Mouse (Mus musculus) macrophage (primary cell): ENCODE results near the gene Slc16a2. TPM values are rescaled to one million over a fixed set of nuclear protein-coding genes. Genes with fewer than 3 reads are reported as not detected.

Experiments
- H3K27ac ChIP-seq: fragments of 350-480 bp; formaldehyde crosslinking; 2 replicates; pipeline ENCODE4 v1.9.0; 2021
- H3K36me3 ChIP-seq: fragments of 350-480 bp; formaldehyde crosslinking; 2 replicates; pipeline ENCODE4 v1.9.0; 2021; ENCODE audit errors: inconsistent target
- H3K4me3 ChIP-seq: fragments of 350-480 bp; formaldehyde crosslinking; 2 replicates; pipeline ENCODE4 v1.9.0; 2021; ENCODE audit errors: inconsistent target
- H3K79me2 ChIP-seq: fragments of 350-480 bp; formaldehyde crosslinking; 2 replicates; pipeline ENCODE4 v1.9.0; 2021; ENCODE audit errors: inconsistent target
- WGBS: methylation state at CpG from one replicate; pipeline ENCODE4 v1.1.7; 2026; ENCODE audit warnings: inconsistent platforms; ENCODE audit not compliant: missing documents; 5-methylcytosine and 5-hydroxymethylcytosine counted together
- polyA plus RNA-seq: library from polyadenylated mRNA; stranded (reverse); fragments of 250-400 nt; gene quantifications from 3 replicates; pipeline ENCODE4 v1.2.4, GENCODE M21; 2018; ENCODE audit warnings: inconsistent platforms

The Slc16a2 gene
- polyA plus RNA-seq, 1 experiment from 2014 or later = not detected

- Histone ChIP-seq H3K36me3 (no peaks in the 10 kb centered on the region), H3K4me3 (no peak overlapping the region), H3K79me2 (no peaks in the 10 kb centered on the region), H3K27ac (no peak overlapping the region)
- WGBS = 63% methylated on average over 2 of the region's 2 CpGs
These were observed 36.1 kb downstream of the Slc16a2 start for GRCm38 (mm10) chrX:103785681-103786080.

GRCm38 (mm10) chrX:103776412-103776811 is 45.4 kb downstream of the Slc16a2 start:
- Histone ChIP-seq H3K27ac (no peak overlapping the region), H3K36me3 (no peaks in the 10 kb centered on the region), H3K79me2 (no peaks in the 10 kb centered on the region), H3K4me3 (no peak overlapping the region)

- Histone ChIP-seq H3K27ac (no peak overlapping the region), H3K79me2 (no peaks in the 10 kb centered on the region), H3K36me3 (no peaks in the 10 kb centered on the region), H3K4me3 (no peak overlapping the region)
- 40% methylated on average over 1 of the region's 1 CpGs for WGBS
These were observed 75.6 kb downstream of the Slc16a2 start for GRCm38 (mm10) chrX:103746197-103746596.

- Histone ChIP-seq H3K27ac (no peak overlapping the region), H3K79me2 (no peaks in the 10 kb centered on the region), H3K4me3 (no peak overlapping the region), H3K36me3 (no peaks in the 10 kb centered on the region)
- 78% methylated on average over 7 of the region's 7 CpGs for WGBS
These were observed 77.4 kb downstream of the Slc16a2 start for GRCm38 (mm10) chrX:103744171-103745039.

- Histone ChIP-seq H3K4me3 (no peak overlapping the region), H3K79me2 (no peaks in the 10 kb centered on the region), H3K27ac (no peak overlapping the region), H3K36me3 (no peaks in the 10 kb centered on the region)
- 23% methylated on average over 2 of the region's 2 CpGs for WGBS
These were observed 79.8 kb downstream of the Slc16a2 start for GRCm38 (mm10) chrX:103742057-103742315.

GRCm38 (mm10) chrX:103741215-103742056 is 80.3 kb downstream of the Slc16a2 start:
- H3K4me3 ChIP-seq = no peak overlapping the region
- WGBS = 33% methylated on average over 6 of the region's 13 CpGs

GRCm38 (mm10) chrX:103734041-103734625 is 87.7 kb downstream of the Slc16a2 start:
- H3K27ac ChIP-seq = no peak overlapping the region
- WGBS = 98% methylated on average over 7 of the region's 7 CpGs
- no peak overlapping the region for H3K4me3 ChIP-seq
- no peaks in the 10 kb centered on the region for H3K36me3 ChIP-seq
- H3K79me2 ChIP-seq = no peaks in the 10 kb centered on the region

More at GRCm38 (mm10) chrX:103741215-103742056, 80.3 kb downstream of the Slc16a2 start:
- Histone ChIP-seq H3K36me3 (no peaks in the 10 kb centered on the region), H3K27ac (no peak overlapping the region), H3K79me2 (no peaks in the 10 kb centered on the region)

- Histone ChIP-seq H3K27ac (no peak overlapping the region), H3K4me3 (no peak overlapping the region)
- 100% methylated on average over 2 of the region's 4 CpGs for WGBS
These were observed 88.7 kb downstream of the Slc16a2 start for GRCm38 (mm10) chrX:103733091-103733490.

GRCm38 (mm10) chrX:103732033-103732703 is 89.6 kb downstream of the Slc16a2 start:
- Histone ChIP-seq H3K27ac (no peak overlapping the region), H3K36me3 (no peaks in the 10 kb centered on the region), H3K4me3 (no peak overlapping the region), H3K79me2 (no peaks in the 10 kb centered on the region)
- 83% methylated on average over 4 of the region's 4 CpGs for WGBS

More at GRCm38 (mm10) chrX:103733091-103733490, 88.7 kb downstream of the Slc16a2 start:
- Histone ChIP-seq H3K36me3 (no peaks in the 10 kb centered on the region), H3K79me2 (no peaks in the 10 kb centered on the region)

- Histone ChIP-seq H3K27ac (no peak overlapping the region), H3K4me3 (no peak overlapping the region), H3K36me3 (no peaks in the 10 kb centered on the region), H3K79me2 (no peaks in the 10 kb centered on the region)
- 75% methylated on average over 2 of the region's 2 CpGs for WGBS
These were observed 99.3 kb downstream of the Slc16a2 start for GRCm38 (mm10) chrX:103722437-103722836.

- Histone ChIP-seq H3K27ac (no peak overlapping the region), H3K36me3 (no peaks in the 10 kb centered on the region), H3K4me3 (no peak overlapping the region), H3K79me2 (no peaks in the 10 kb centered on the region)
- 86% methylated on average over 10 of the region's 12 CpGs for WGBS
These were observed 102.1 kb downstream of the Slc16a2 start for GRCm38 (mm10) chrX:103719618-103720185.

GRCm38 (mm10) chrX:103712922-103713321 is 108.9 kb downstream of the Slc16a2 start:
- Histone ChIP-seq H3K36me3 (no peaks in the 10 kb centered on the region), H3K79me2 (no peaks in the 10 kb centered on the region), H3K4me3 (no peak overlapping the region), H3K27ac (no peak overlapping the region)
- WGBS = 87% methylated on average over 7 of the region's 7 CpGs

- no peak overlapping the region for H3K4me3 ChIP-seq
- no peaks in the 10 kb centered on the region for H3K79me2 ChIP-seq
- H3K36me3 ChIP-seq = no peaks in the 10 kb centered on the region
- no peak overlapping the region for H3K27ac ChIP-seq
- 61% methylated on average over 2 of the region's 2 CpGs for WGBS
These were observed 112.1 kb downstream of the Slc16a2 start for GRCm38 (mm10) chrX:103709671-103710070.

GRCm38 (mm10) chrX:103708592-103708991 is 113.2 kb downstream of the Slc16a2 start:
- no peak overlapping the region for H3K4me3 ChIP-seq
- no peak overlapping the region for H3K27ac ChIP-seq
- no peaks in the 10 kb centered on the region for H3K36me3 ChIP-seq
- WGBS = 60% methylated on average over 1 of the region's 1 CpGs
- no peaks in the 10 kb centered on the region for H3K79me2 ChIP-seq
